Mouse (Mus musculus): ENCODE measurements around the gene Dnah12.
"Not testable (repeated sequence)": the region's sequence is repeated elsewhere in the genome, so short reads cannot be mapped to it uniquely, and the experiment has no call there.

Gene Dnah12

DNA sequence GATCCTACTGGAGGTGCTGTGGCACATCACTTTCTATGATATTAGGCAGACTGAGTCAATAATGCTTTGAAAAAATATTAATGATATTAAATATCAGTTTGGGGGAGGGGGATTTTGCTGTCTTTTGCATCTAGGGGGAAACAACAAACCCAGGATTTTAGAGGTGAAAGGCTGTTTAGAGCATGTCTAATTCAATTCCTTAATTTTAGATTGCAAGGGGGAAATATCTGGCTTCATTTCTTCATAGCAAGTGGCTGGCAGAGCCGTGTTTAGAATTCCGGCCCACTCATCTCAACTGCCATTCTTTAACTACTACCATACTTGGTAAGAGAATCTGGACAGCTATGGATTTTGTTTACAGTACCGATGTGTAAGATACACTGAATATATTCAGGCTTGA, at the start of gene Dnah12:
TSS of gene Dnah12 (plus strand) at position 301 of the 400 bp plus-strand sequence.
- DNase-seq, result no peak

GRCm38 (mm10) chr14:26645989-26646650, 47.0 kb upstream of the Dnah12 start:
- DNase-seq, result no peak

DNA sequence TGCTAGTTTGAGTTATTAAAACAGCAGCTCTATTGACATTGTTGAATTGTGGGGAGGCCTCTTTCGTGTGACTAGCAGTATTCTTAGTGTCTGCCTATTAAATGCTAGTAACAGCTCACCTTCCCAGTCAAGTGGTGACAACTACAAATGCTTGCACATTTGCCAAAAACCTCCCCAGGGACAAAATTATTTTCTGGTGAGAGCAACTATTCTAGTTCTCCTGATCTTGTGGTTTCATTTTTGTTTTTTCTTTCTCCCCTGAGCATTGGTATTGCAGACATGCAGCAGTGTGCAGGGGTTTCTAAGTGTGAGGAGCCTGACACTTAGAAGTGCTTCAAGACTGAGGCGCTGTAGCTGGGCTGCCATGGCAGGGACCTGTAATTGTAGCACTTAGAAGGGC, 45.3 kb upstream of the Dnah12 start:
- no peak for DNase-seq

GRCm38 (mm10) chr14:26651901-26652300, 41.2 kb upstream of the Dnah12 start:
- DNase-seq, result no peak

GRCm38 (mm10) chr14:26658178-26658577, 34.9 kb upstream of the Dnah12 start:
- no peak for DNase-seq

DNA sequence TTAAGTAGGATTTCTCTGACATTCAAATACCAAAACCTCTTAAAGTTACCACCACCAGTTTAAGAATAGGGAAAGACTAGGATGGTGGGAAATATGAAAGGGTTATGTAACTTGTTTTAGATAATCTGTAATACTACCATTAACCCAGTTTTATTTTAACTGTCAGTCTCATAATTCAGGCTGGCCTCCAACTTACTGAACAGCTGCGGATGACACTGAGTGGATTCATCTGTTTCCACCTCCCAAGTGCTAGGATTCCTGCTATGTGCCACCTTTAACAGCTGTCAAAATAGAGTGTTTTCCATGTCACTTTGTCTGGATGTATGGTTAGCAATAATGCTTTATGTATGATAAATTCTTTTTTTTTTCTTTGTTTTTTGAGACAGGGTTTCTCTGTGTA, 32.8 kb upstream of the Dnah12 start:
- no peak for DNase-seq

DNA sequence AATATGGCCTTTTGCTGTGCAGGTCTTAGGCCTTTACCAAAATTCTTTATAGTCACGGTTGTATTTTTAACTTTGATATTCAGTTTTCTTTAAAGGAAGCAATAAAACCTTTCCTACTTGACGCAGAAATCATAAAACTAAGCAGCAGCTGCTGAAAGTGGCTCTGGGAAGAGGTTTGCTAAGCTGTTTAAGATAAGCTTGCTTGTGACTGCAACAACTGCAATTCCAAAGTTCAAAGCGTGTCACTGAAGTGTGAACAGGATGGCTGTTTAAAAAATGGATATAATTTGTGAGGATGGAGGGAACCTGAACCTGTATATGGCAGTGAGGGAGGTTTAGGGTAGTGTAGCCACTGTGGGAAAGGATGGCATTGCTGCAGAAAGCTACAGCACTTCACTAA, 31.1 kb upstream of the Dnah12 start:
- no peak for DNase-seq

DNA sequence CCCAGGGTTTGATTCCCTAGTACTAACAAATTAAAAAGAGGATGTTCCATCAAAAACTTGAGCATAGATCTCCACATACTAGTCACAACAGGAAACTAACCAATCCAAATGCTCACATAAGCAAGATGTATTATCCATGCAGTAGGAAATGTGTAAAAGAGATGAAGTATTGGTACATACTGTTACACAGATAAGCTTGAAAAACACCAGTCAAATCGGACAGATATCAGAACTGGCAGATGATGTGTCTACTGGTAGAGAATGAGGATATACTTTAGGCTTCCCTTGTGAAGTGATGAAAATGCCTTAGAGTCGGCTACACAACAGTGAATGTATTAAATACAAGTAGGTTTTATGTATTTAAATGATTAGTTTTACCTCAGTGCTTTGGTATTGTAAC, 30.6 kb upstream of the Dnah12 start:
- no peak for DNase-seq

DNA sequence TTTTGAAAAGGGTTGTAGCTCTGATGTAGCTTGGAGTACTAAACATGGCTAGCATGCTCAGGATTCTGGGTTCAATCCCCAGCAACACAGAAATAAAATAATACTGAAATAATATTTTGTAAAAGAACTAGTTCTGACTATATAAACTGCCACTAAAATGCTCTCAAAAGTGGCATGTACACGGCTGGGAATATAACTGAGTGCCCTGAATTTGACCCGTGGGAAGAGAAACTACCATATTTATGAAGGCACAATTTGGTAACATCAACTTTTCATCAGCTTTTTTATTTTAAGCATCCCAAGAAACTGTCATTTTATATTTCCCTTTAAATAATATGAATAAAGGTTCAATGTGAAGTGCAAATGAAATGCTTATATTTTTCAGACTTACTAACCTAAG, 29.2 kb upstream of the Dnah12 start:
- DNase-seq, result no peak

- DNase-seq, result no peak
Observed at GRCm38 (mm10) chr14:26667991-26668370, 25.1 kb upstream of the Dnah12 start.

GRCm38 (mm10) chr14:26668371-26669291, 24.4 kb upstream of the Dnah12 start:
- DNase-seq, result peak; percentile 64

DNA sequence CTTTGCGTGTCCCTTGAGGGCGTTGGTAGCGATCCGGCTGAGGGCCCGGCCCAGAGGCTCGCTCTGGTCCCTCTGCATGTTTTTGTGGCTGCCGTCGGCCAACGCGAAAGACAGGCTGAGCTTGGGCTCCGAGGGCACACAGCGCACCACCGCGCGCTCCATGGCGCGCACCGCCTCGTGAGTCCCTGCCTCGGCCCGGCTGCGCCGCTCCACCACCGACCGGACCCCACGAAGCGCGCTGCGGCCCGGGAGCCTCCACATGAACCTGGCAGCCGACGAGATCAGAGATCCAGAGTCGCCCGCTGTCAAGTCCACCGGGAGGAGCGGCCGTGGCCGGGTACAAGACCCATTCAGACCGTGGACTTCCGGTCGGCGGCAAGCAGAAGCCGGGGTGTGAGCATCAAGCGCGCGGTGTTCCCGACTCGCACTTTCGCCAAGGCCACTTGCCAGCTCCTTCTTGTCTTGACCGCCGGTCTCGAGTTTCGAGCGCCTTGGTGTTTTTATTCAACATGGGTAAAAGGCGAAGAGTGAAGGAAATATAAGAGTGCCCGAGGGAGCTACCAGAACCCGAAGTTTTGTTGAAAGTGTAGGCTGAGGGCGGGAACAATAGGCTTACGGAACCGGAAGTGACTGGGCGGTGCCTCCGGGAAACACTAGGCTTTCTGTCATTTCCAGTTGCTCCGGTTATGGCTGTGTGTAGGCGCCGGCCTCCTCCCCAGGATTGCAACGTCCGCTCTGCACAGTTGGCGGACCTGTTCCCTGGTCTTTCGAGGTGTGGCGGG, 23.6 kb upstream of the Dnah12 start, which contains the start of gene Pde12:
TSS of gene Pde12 (minus strand) at position 592 of the 782 bp plus-strand sequence.
- DNase-seq, result peak; percentile 94

- no peak for DNase-seq
Observed at GRCm38 (mm10) chr14:26670964-26671363, 22.1 kb upstream of the Dnah12 start.

GRCm38 (mm10) chr14:26671870-26672615, 21.0 kb upstream of the Dnah12 start:
- not testable (repeated sequence) for DNase-seq

GRCm38 (mm10) chr14:26674476-26675169, 18.5 kb upstream of the Dnah12 start:
- DNase-seq, result not testable (repeated sequence)

DNA sequence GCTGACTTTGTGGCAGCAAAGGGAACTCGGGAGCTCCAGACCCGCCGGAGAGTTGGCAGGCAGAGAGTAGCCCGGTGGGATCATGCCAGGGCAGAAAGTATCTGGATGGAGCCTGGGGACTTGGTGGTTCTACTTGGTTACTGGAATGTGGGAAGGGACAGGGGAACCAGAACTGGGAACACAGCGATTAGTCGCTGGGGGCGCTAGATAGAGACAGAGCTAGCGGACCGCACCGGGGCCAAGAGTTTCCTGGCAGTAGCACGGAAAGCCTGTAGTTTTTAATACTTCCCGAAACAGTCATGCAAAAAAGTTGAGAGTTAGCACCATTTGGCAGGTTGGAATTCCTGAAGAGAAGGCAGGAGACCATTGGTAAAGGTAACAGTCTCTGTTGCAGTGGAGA, 17.7 kb upstream of the Dnah12 start:
- peak; percentile 42 for DNase-seq

DNA sequence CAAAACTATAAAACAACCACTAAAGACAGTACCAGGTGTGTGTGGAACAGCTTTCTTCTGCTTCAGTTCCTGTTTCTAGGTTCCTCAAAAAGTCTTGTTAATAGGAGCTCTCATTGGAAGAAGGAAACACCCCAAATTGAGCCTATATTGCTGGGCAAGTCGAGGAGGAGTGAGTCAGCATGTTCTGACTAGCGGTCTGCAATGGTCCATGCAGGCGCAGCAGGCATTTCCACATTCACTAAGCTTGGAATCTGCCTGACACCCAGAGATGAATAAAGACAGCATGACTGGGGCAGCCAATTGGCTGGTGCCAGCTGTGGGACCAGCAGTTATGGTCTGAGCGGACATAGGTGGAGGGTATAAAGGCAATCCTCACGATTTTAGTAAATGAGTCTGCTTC, 17.3 kb upstream of the Dnah12 start:
- DNase-seq, result no peak

- no peak for DNase-seq
Observed at GRCm38 (mm10) chr14:26690727-26691126, 2.3 kb upstream of the Dnah12 start.

- no peak for DNase-seq
Observed at GRCm38 (mm10) chr14:26691363-26691762, 1.7 kb upstream of the Dnah12 start.

- peak; percentile 38 for DNase-seq
Observed at GRCm38 (mm10) chr14:26697912-26698311, 4.8 kb downstream of the Dnah12 start.

GRCm38 (mm10) chr14:26705246-26705645, 12.2 kb downstream of the Dnah12 start:
- not testable (repeated sequence) for DNase-seq

GRCm38 (mm10) chr14:26719696-26720095, 26.6 kb downstream of the Dnah12 start:
- not testable (repeated sequence) for DNase-seq

All from embryo, embryonic 11 days (tissue).